Mouse (Mus musculus): ENCODE data around the gene H2-Q10. TPM values are rescaled to one million over a fixed set of nuclear protein-coding genes. Genes with fewer than 3 reads are reported as not detected.
"Not testable (repeated sequence)": the region's sequence is repeated elsewhere in the genome, so short reads cannot be mapped to it uniquely, and the experiment has no call there.

H2-Q10 gene
- polyA plus RNA-seq, 1 experiment = 2.0 TPM

GRCm38 (mm10) chr17:35425474-35425873 lies 44.4 kb upstream of the H2-Q10 start:
- not testable (repeated sequence) for H3K27ac ChIP-seq (ENCODE audit: insufficient read depth, low read length); H3K4me1 ChIP-seq (ENCODE audit: control insufficient read depth, insufficient read depth, low read length); H3K9ac ChIP-seq (ENCODE audit: low read depth, poor library complexity, severe bottlenecking); H3K9me3 ChIP-seq (replicated peaks; ENCODE audit: control insufficient read depth, insufficient read depth, low read length, poor library complexity, severe bottlenecking); H3K36me3 ChIP-seq (ENCODE audit: control insufficient read depth, insufficient read depth, low read length, poor library complexity, severe bottlenecking); H3K27me3 ChIP-seq (ENCODE audit: control insufficient read depth, insufficient read depth, low read length, poor library complexity, severe bottlenecking)
- 0 out of 2 replicates have a peak, but pooled peaks have one; percentile 11 for TF ChIP-seq EP300 (IDR thresholded peaks at IDR 0.05; ENCODE audit: insufficient read depth, low read depth, low read length)
- peak; percentile 15 for TF ChIP-seq CTCF (IDR thresholded peaks at IDR 0.05; ENCODE audit: low read depth, low read length)
- H3K4me3 ChIP-seq (ENCODE audit: low read depth, low read length) = peak overlapping the region; percentile 27

GRCm38 (mm10) chr17:35428883-35429282 lies 41.0 kb upstream of the H2-Q10 start:
- not testable (repeated sequence) for H3K36me3 ChIP-seq (ENCODE audit: control insufficient read depth, insufficient read depth, low read length, poor library complexity, severe bottlenecking); H3K27me3 ChIP-seq (ENCODE audit: control insufficient read depth, insufficient read depth, low read length, poor library complexity, severe bottlenecking); H3K27ac ChIP-seq (ENCODE audit: insufficient read depth, low read length); H3K9ac ChIP-seq (ENCODE audit: low read depth, poor library complexity, severe bottlenecking); H3K4me1 ChIP-seq (ENCODE audit: control insufficient read depth, insufficient read depth, low read length); H3K4me3 ChIP-seq (ENCODE audit: low read depth, low read length); H3K9me3 ChIP-seq (replicated peaks; ENCODE audit: control insufficient read depth, insufficient read depth, low read length, poor library complexity, severe bottlenecking)

- not testable (repeated sequence) for H3K27me3 ChIP-seq (ENCODE audit: control insufficient read depth, insufficient read depth, low read length, poor library complexity, severe bottlenecking); H3K4me3 ChIP-seq (ENCODE audit: low read depth, low read length); H3K9ac ChIP-seq (ENCODE audit: low read depth, poor library complexity, severe bottlenecking); H3K9me3 ChIP-seq (replicated peaks; ENCODE audit: control insufficient read depth, insufficient read depth, low read length, poor library complexity, severe bottlenecking); H3K27ac ChIP-seq (ENCODE audit: insufficient read depth, low read length); H3K36me3 ChIP-seq (ENCODE audit: control insufficient read depth, insufficient read depth, low read length, poor library complexity, severe bottlenecking); H3K4me1 ChIP-seq (ENCODE audit: control insufficient read depth, insufficient read depth, low read length)
Measured at GRCm38 (mm10) chr17:35430671-35431070, 39.2 kb upstream of the H2-Q10 start.

- H3K9me3 ChIP-seq (replicated peaks; ENCODE audit: control insufficient read depth, insufficient read depth, low read length, poor library complexity, severe bottlenecking); H3K9ac ChIP-seq (ENCODE audit: low read depth, poor library complexity, severe bottlenecking); H3K27me3 ChIP-seq (ENCODE audit: control insufficient read depth, insufficient read depth, low read length, poor library complexity, severe bottlenecking); H3K4me1 ChIP-seq (ENCODE audit: control insufficient read depth, insufficient read depth, low read length); H3K27ac ChIP-seq (ENCODE audit: insufficient read depth, low read length); H3K36me3 ChIP-seq (ENCODE audit: control insufficient read depth, insufficient read depth, low read length, poor library complexity, severe bottlenecking); H3K4me3 ChIP-seq (ENCODE audit: low read depth, low read length): not testable (repeated sequence)
Measured at GRCm38 (mm10) chr17:35432167-35432566, 37.7 kb upstream of the H2-Q10 start.

- H3K9me3 ChIP-seq (replicated peaks; ENCODE audit: control insufficient read depth, insufficient read depth, low read length, poor library complexity, severe bottlenecking) = not testable (repeated sequence)
- peak; percentile 67 for TF ChIP-seq CTCF (IDR thresholded peaks at IDR 0.05; ENCODE audit: low read depth, low read length)
Measured at GRCm38 (mm10) chr17:35434836-35435235, 35.1 kb upstream of the H2-Q10 start.

GRCm38 (mm10) chr17:35435577-35435976 lies 34.3 kb upstream of the H2-Q10 start:
- not testable (repeated sequence) for H3K27ac ChIP-seq (ENCODE audit: insufficient read depth, low read length); H3K9ac ChIP-seq (ENCODE audit: low read depth, poor library complexity, severe bottlenecking); H3K36me3 ChIP-seq (ENCODE audit: control insufficient read depth, insufficient read depth, low read length, poor library complexity, severe bottlenecking); H3K9me3 ChIP-seq (replicated peaks; ENCODE audit: control insufficient read depth, insufficient read depth, low read length, poor library complexity, severe bottlenecking); H3K27me3 ChIP-seq (ENCODE audit: control insufficient read depth, insufficient read depth, low read length, poor library complexity, severe bottlenecking); H3K4me1 ChIP-seq (ENCODE audit: control insufficient read depth, insufficient read depth, low read length); H3K4me3 ChIP-seq (ENCODE audit: low read depth, low read length)

More at GRCm38 (mm10) chr17:35434836-35435235, 35.1 kb upstream of the H2-Q10 start:
- H3K4me1 ChIP-seq (ENCODE audit: control insufficient read depth, insufficient read depth, low read length); H3K4me3 ChIP-seq (ENCODE audit: low read depth, low read length); H3K9ac ChIP-seq (ENCODE audit: low read depth, poor library complexity, severe bottlenecking); H3K27me3 ChIP-seq (ENCODE audit: control insufficient read depth, insufficient read depth, low read length, poor library complexity, severe bottlenecking); H3K36me3 ChIP-seq (ENCODE audit: control insufficient read depth, insufficient read depth, low read length, poor library complexity, severe bottlenecking); H3K27ac ChIP-seq (ENCODE audit: insufficient read depth, low read length): not testable (repeated sequence)

- H3K9me3 ChIP-seq (replicated peaks; ENCODE audit: control insufficient read depth, insufficient read depth, low read length, poor library complexity, severe bottlenecking); H3K27me3 ChIP-seq (ENCODE audit: control insufficient read depth, insufficient read depth, low read length, poor library complexity, severe bottlenecking); H3K9ac ChIP-seq (ENCODE audit: low read depth, poor library complexity, severe bottlenecking); H3K4me1 ChIP-seq (ENCODE audit: control insufficient read depth, insufficient read depth, low read length); H3K27ac ChIP-seq (ENCODE audit: insufficient read depth, low read length); H3K4me3 ChIP-seq (ENCODE audit: low read depth, low read length); H3K36me3 ChIP-seq (ENCODE audit: control insufficient read depth, insufficient read depth, low read length, poor library complexity, severe bottlenecking): not testable (repeated sequence)
Measured at GRCm38 (mm10) chr17:35437386-35437936, 32.4 kb upstream of the H2-Q10 start.

- not testable (repeated sequence) for H3K4me1 ChIP-seq (ENCODE audit: control insufficient read depth, insufficient read depth, low read length); H3K4me3 ChIP-seq (ENCODE audit: low read depth, low read length); H3K27ac ChIP-seq (ENCODE audit: insufficient read depth, low read length); H3K9me3 ChIP-seq (replicated peaks; ENCODE audit: control insufficient read depth, insufficient read depth, low read length, poor library complexity, severe bottlenecking); H3K27me3 ChIP-seq (ENCODE audit: control insufficient read depth, insufficient read depth, low read length, poor library complexity, severe bottlenecking); H3K9ac ChIP-seq (ENCODE audit: low read depth, poor library complexity, severe bottlenecking); H3K36me3 ChIP-seq (ENCODE audit: control insufficient read depth, insufficient read depth, low read length, poor library complexity, severe bottlenecking)
Measured at GRCm38 (mm10) chr17:35438395-35438794, 31.5 kb upstream of the H2-Q10 start.

GRCm38 (mm10) chr17:35438885-35439284 lies 31.0 kb upstream of the H2-Q10 start, which contains the start of gene H2-Q7:
TSS of gene H2-Q7 (plus strand) at chr17:35439155.
- H3K27me3 ChIP-seq (ENCODE audit: control insufficient read depth, insufficient read depth, low read length, poor library complexity, severe bottlenecking); H3K36me3 ChIP-seq (ENCODE audit: control insufficient read depth, insufficient read depth, low read length, poor library complexity, severe bottlenecking); H3K9me3 ChIP-seq (replicated peaks; ENCODE audit: control insufficient read depth, insufficient read depth, low read length, poor library complexity, severe bottlenecking); H3K27ac ChIP-seq (ENCODE audit: insufficient read depth, low read length); H3K4me1 ChIP-seq (ENCODE audit: control insufficient read depth, insufficient read depth, low read length): not testable (repeated sequence)
- Histone ChIP-seq H3K9ac (ENCODE audit: low read depth, poor library complexity, severe bottlenecking) (peak within 1 kb of the TSS; percentile 55), H3K4me3 (ENCODE audit: low read depth, low read length) (peak within 1 kb of the TSS; percentile 42)

- H3K9me3 ChIP-seq (replicated peaks; ENCODE audit: control insufficient read depth, insufficient read depth, low read length, poor library complexity, severe bottlenecking); H3K27me3 ChIP-seq (ENCODE audit: control insufficient read depth, insufficient read depth, low read length, poor library complexity, severe bottlenecking); H3K4me1 ChIP-seq (ENCODE audit: control insufficient read depth, insufficient read depth, low read length); H3K36me3 ChIP-seq (ENCODE audit: control insufficient read depth, insufficient read depth, low read length, poor library complexity, severe bottlenecking); H3K27ac ChIP-seq (ENCODE audit: insufficient read depth, low read length): not testable (repeated sequence)
- Histone ChIP-seq H3K4me3 (ENCODE audit: low read depth, low read length) (peak overlapping the region; percentile 42), H3K9ac (ENCODE audit: low read depth, poor library complexity, severe bottlenecking) (peak overlapping the region; percentile 55)
Measured at GRCm38 (mm10) chr17:35439295-35439747, 30.6 kb upstream of the H2-Q10 start.

Measured in ES-Bruce4 (cell line).